Comparison of ENCODE assay signal across 12 mouse cellular contexts in the genomic region with DNA sequence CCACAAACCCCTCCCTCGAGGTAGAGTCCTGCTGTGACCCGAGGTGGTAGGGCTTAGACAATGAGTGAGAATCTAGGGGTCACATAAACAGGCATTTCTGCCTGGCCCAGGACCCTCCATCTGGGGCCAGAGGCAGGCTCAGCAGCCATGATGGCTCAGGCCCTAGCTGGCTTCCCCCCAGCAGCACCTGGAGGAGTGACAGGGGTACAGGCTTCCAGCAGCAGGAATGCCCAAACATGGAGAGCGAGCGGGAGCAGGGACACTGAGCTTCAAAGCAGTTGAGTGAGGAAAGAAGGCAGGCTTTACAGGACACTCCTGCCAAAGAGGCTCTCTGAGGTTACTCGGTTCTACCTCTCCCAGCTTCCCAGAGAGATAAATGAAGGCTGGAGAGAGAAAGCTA. TPM values are rescaled to one million over a fixed set of nuclear protein-coding genes. Genes with fewer than 3 reads are reported as not detected.
DNase-seq lines count a peak whose midpoint lies in the region; ATAC-seq lines count a peak whose summit lies in the region.
"Had no signal": no experiment of that assay in that cellular context is flagged by ENCODE, and none has a peak within 500 bp of the region (broad histone marks: within the 10 kb centered on the region; RNA-seq: fewer than 3 reads in every experiment).

No protein-coding gene starts in this region.

- peaks cover 7% of the 10 kb centered on the region for H3K4me1 ChIP-seq in embryonic facial prominence, embryonic 14.5 days (ENCODE audit: control insufficient read depth, insufficient read depth, low read length)
- H3K4me1 ChIP-seq in heart, embryonic 15.5 days (replicated peaks), result peaks cover 35% of the 10 kb centered on the region
- H3K4me1 ChIP-seq in stomach, embryonic 14.5 days (ENCODE audit: control insufficient read depth, insufficient read depth, low read length), result 0 out of 2 replicates have a peak, but pooled peaks cover 10% of the 10 kb centered on the region
- H3K4me1 ChIP-seq: forebrain, embryonic 15.5 days had no signal

- no peaks in the 10 kb centered on the region for H3K9me3 ChIP-seq in embryonic facial prominence, embryonic 14.5 days (ENCODE audit: control insufficient read depth, low read length)
- no peaks in the 10 kb centered on the region for H3K9me3 ChIP-seq in heart, embryonic 15.5 days (replicated peaks)
- no peaks in the 10 kb centered on the region for H3K9me3 ChIP-seq in stomach, embryonic 14.5 days (ENCODE audit: control insufficient read depth, low read depth, low read length)
- H3K9me3 ChIP-seq: forebrain, embryonic 15.5 days; hindbrain, embryonic 10.5 days had no signal

- 47% methylated on average over 5 of the region's 5 CpGs for WGBS in embryonic facial prominence, embryonic 14.5 days
- 31% methylated on average over 5 of the region's 5 CpGs for WGBS in heart, embryonic 15.5 days
- 26% methylated on average over 5 of the region's 5 CpGs for WGBS in stomach, embryonic 14.5 days

- peaks cover 39% of the 10 kb centered on the region for H3K36me3 ChIP-seq in embryonic facial prominence, embryonic 14.5 days (ENCODE audit: control insufficient read depth, insufficient read depth, low read length)
- H3K36me3 ChIP-seq in heart, embryonic 15.5 days, result peaks cover 37% of the 10 kb centered on the region
- H3K36me3 ChIP-seq in stomach, embryonic 14.5 days (ENCODE audit: control insufficient read depth, insufficient read depth, low read length), result peaks cover 29% of the 10 kb centered on the region

- H3K4me3 ChIP-seq in embryonic facial prominence, embryonic 14.5 days (ENCODE audit: low read depth, low read length), result no peak overlapping the region
- no peak overlapping the region for H3K4me3 ChIP-seq in heart, embryonic 15.5 days
- no peak overlapping the region for H3K4me3 ChIP-seq in stomach, embryonic 14.5 days (ENCODE audit: low read depth, low read length)
- H3K4me3 ChIP-seq: forebrain, embryonic 15.5 days; hindbrain, embryonic 10.5 days had no signal

- H3K9ac ChIP-seq in embryonic facial prominence, embryonic 14.5 days (ENCODE audit: low read depth, low read length), result no peak overlapping the region
- H3K9ac ChIP-seq in heart, embryonic 15.5 days, result 0 out of 2 replicates have a peak overlapping the region, but pooled peaks have one; percentile 16
- no peak overlapping the region for H3K9ac ChIP-seq in stomach, embryonic 14.5 days (replicated peaks; ENCODE audit: low read depth, low read length)
- H3K9ac ChIP-seq: forebrain, embryonic 15.5 days had no signal

- no peak for ATAC-seq in embryonic facial prominence, embryonic 14.5 days (ENCODE audit: low read depth)
- ATAC-seq in heart, embryonic 15.5 days (replicated peaks; ENCODE audit: insufficient number of reproducible peaks, insufficient read depth, low FRiP score, low read depth), result no peak
- no peak for ATAC-seq in stomach, embryonic 14.5 days (ENCODE audit: insufficient number of reproducible peaks, insufficient read depth, low FRiP score, low read depth)
- no peak for ATAC-seq in erythroblast, adult 5-6 weeks (replicated peaks; ENCODE audit: low FRiP score, poor library complexity, severe bottlenecking)
- no peak for ATAC-seq in activated CD4-positive, CD25-positive, alpha-beta regulatory T cell, adult 4 months
- ATAC-seq: forebrain, embryonic 15.5 days had no signal

- no peaks in the 10 kb centered on the region for H3K27me3 ChIP-seq in embryonic facial prominence, embryonic 14.5 days (replicated peaks; ENCODE audit: control insufficient read depth, insufficient read depth, low read length)
- H3K27me3 ChIP-seq in heart, embryonic 15.5 days, result no peaks in the 10 kb centered on the region
- no peaks in the 10 kb centered on the region for H3K27me3 ChIP-seq in stomach, embryonic 14.5 days (ENCODE audit: control insufficient read depth, insufficient read depth, low read length)
- H3K27me3 ChIP-seq: forebrain, embryonic 15.5 days had no signal

- peak; percentile 49 for DNase-seq in adrenal gland, postnatal 14 days
- DNase-seq in adrenal gland, adult 18-20 months (ENCODE audit: low spot score in 2 of 2), result no peak
- DNase-seq in embryonic facial prominence, embryonic 14.5 days (ENCODE audit: low spot score), result no peak
- DNase-seq in cerebellum, adult 9-10 months, result no peak
- DNase-seq: kidney, adult 11 months; lung, postnatal 14 days had no signal

- no peak overlapping the region for H3K4me2 ChIP-seq in embryonic facial prominence, embryonic 14.5 days (ENCODE audit: low read depth, low read length)
- H3K4me2 ChIP-seq in heart, embryonic 15.5 days, result no peak overlapping the region
- no peak overlapping the region for H3K4me2 ChIP-seq in stomach, embryonic 14.5 days (replicated peaks; ENCODE audit: low read depth, low read length)
- H3K4me2 ChIP-seq: forebrain, embryonic 15.5 days had no signal

- H3K27ac ChIP-seq in embryonic facial prominence, embryonic 14.5 days (replicated peaks; ENCODE audit: low read depth, low read length), result peak overlapping the region; percentile 28; the same call in 1 of the 2 replicates
- H3K27ac ChIP-seq in heart, embryonic 15.5 days, result peak overlapping the region; percentile 74
- H3K27ac ChIP-seq in stomach, embryonic 14.5 days (ENCODE audit: low read length), result peak overlapping the region; percentile 21; the same call in 1 of the 2 replicates
- H3K27ac ChIP-seq: forebrain, embryonic 15.5 days; hindbrain, embryonic 10.5 days had no signal

RNA-seq across cellular contexts. Expression of a gene that starts 1.9 kb away (rescaled TPM):
- total RNA-seq in adrenal gland, postnatal 14 days (2021), result 0.33 and 0.68 TPM in 2 replicates
- total RNA-seq in adrenal gland, adult 18-20 months (2021), result 10 to 100 TPM in 1 of 2 experiments, not detected in 1; 10.0 TPM
- polyA plus RNA-seq in embryonic facial prominence, embryonic 14.5 days (2014; fragmentation: Nextera tagmentation; extraction: Ambion mirVana), result 235 and 334 TPM in 2 replicates
- polyA plus RNA-seq in heart, embryonic 15.5 days (2015; fragmentation: Nextera tagmentation; extraction: Ambion mirVana), result 0.72 and 1.8 TPM in 2 replicates
- polyA plus RNA-seq in stomach, embryonic 14.5 days (2014; fragmentation: Nextera tagmentation; extraction: Ambion mirVana), result 0.07 TPM in 1 of 2 replicates, not detected in the other
- total RNA-seq in erythroblast, adult 5-6 weeks (2015; ENCODE audit: low replicate concordance), result not detected in 2 replicates
- total RNA-seq in erythroblast, adult 5-6 weeks (2017; ENCODE audit: low replicate concordance), result not detected in 2 replicates
- under 1 TPM in 1 of 2 experiments, not detected in 1; 0.18 TPM for polyA plus RNA-seq in activated CD4-positive, CD25-positive, alpha-beta regulatory T cell, adult 4 months (2017; shearing (Covaris generic))

RNA-seq across cellular contexts. Expression of a gene that starts 10.4 kb away (rescaled TPM):
- total RNA-seq in adrenal gland, postnatal 14 days (2021), result 52.3 and 56.4 TPM in 2 replicates
- total RNA-seq in adrenal gland, adult 18-20 months (2021), result 10 to 100 TPM; 56.2 to 60.8 TPM
- polyA plus RNA-seq in embryonic facial prominence, embryonic 14.5 days (2014; fragmentation: Nextera tagmentation; extraction: Ambion mirVana), result 44.3 and 46.3 TPM in 2 replicates
- polyA plus RNA-seq in heart, embryonic 15.5 days (2015; fragmentation: Nextera tagmentation; extraction: Ambion mirVana), result 37.1 and 45.2 TPM in 2 replicates
- polyA plus RNA-seq in stomach, embryonic 14.5 days (2014; fragmentation: Nextera tagmentation; extraction: Ambion mirVana), result 39.4 and 42.2 TPM in 2 replicates
- 4.0 and 7.7 TPM in 2 replicates for total RNA-seq in erythroblast, adult 5-6 weeks (2015; ENCODE audit: low replicate concordance)
- total RNA-seq in erythroblast, adult 5-6 weeks (2017; ENCODE audit: low replicate concordance), result 6.6 and 19.6 TPM in 2 replicates
- polyA plus RNA-seq in activated CD4-positive, CD25-positive, alpha-beta regulatory T cell, adult 4 months (2017; shearing (Covaris generic)), result 10 to 100 TPM; 14.5 to 15.9 TPM

RNA-seq across cellular contexts. Expression of a gene that starts 22.3 kb away (rescaled TPM):
- total RNA-seq in adrenal gland, postnatal 14 days (2021), result 221 and 223 TPM in 2 replicates
- total RNA-seq in adrenal gland, adult 18-20 months (2021), result 100 to 1,000 TPM; 221 to 235 TPM
- polyA plus RNA-seq in embryonic facial prominence, embryonic 14.5 days (2014; fragmentation: Nextera tagmentation; extraction: Ambion mirVana), result 127 and 130 TPM in 2 replicates
- 170 and 182 TPM in 2 replicates for polyA plus RNA-seq in heart, embryonic 15.5 days (2015; fragmentation: Nextera tagmentation; extraction: Ambion mirVana)
- 134 and 144 TPM in 2 replicates for polyA plus RNA-seq in stomach, embryonic 14.5 days (2014; fragmentation: Nextera tagmentation; extraction: Ambion mirVana)
- total RNA-seq in erythroblast, adult 5-6 weeks (2015; ENCODE audit: low replicate concordance), result 11.3 and 12.5 TPM in 2 replicates
- 7.3 and 8.2 TPM in 2 replicates for total RNA-seq in erythroblast, adult 5-6 weeks (2017; ENCODE audit: low replicate concordance)
- 10 to 100 TPM; 71.2 to 78.9 TPM for polyA plus RNA-seq in activated CD4-positive, CD25-positive, alpha-beta regulatory T cell, adult 4 months (2017; shearing (Covaris generic))

RNA-seq across cellular contexts. Expression of a gene that starts 36.3 kb away (rescaled TPM):
- 35.7 and 45.2 TPM in 2 replicates for total RNA-seq in adrenal gland, postnatal 14 days (2021)
- 10 to 100 TPM; 42.2 to 43.2 TPM for total RNA-seq in adrenal gland, adult 18-20 months (2021)
- polyA plus RNA-seq in embryonic facial prominence, embryonic 14.5 days (2014; fragmentation: Nextera tagmentation; extraction: Ambion mirVana), result 26.4 and 28.9 TPM in 2 replicates
- polyA plus RNA-seq in heart, embryonic 15.5 days (2015; fragmentation: Nextera tagmentation; extraction: Ambion mirVana), result 16.3 and 22.8 TPM in 2 replicates
- 28.4 and 29.7 TPM in 2 replicates for polyA plus RNA-seq in stomach, embryonic 14.5 days (2014; fragmentation: Nextera tagmentation; extraction: Ambion mirVana)
- total RNA-seq in erythroblast, adult 5-6 weeks (2015; ENCODE audit: low replicate concordance), result 2.3 and 2.9 TPM in 2 replicates
- 2.0 and 4.3 TPM in 2 replicates for total RNA-seq in erythroblast, adult 5-6 weeks (2017; ENCODE audit: low replicate concordance)
- 10 to 100 TPM; 35.4 to 48.2 TPM for polyA plus RNA-seq in activated CD4-positive, CD25-positive, alpha-beta regulatory T cell, adult 4 months (2017; shearing (Covaris generic))

RNA-seq across cellular contexts. Expression of a gene that starts 38.4 kb away (rescaled TPM):
- 90.3 and 96.7 TPM in 2 replicates for total RNA-seq in adrenal gland, postnatal 14 days (2021)
- total RNA-seq in adrenal gland, adult 18-20 months (2021), result 100 to 1,000 TPM in 1 of 2 experiments, 10 to 100 TPM in 1; 99.5 to 111 TPM
- polyA plus RNA-seq in embryonic facial prominence, embryonic 14.5 days (2014; fragmentation: Nextera tagmentation; extraction: Ambion mirVana), result 49.8 and 54.8 TPM in 2 replicates
- 31.0 and 42.0 TPM in 2 replicates for polyA plus RNA-seq in heart, embryonic 15.5 days (2015; fragmentation: Nextera tagmentation; extraction: Ambion mirVana)
- 45.6 and 52.1 TPM in 2 replicates for polyA plus RNA-seq in stomach, embryonic 14.5 days (2014; fragmentation: Nextera tagmentation; extraction: Ambion mirVana)
- total RNA-seq in erythroblast, adult 5-6 weeks (2015; ENCODE audit: low replicate concordance), result 35.2 and 47.2 TPM in 2 replicates
- total RNA-seq in erythroblast, adult 5-6 weeks (2017; ENCODE audit: low replicate concordance), result 28.8 and 35.0 TPM in 2 replicates
- 10 to 100 TPM; 14.7 to 18.8 TPM for polyA plus RNA-seq in activated CD4-positive, CD25-positive, alpha-beta regulatory T cell, adult 4 months (2017; shearing (Covaris generic))

Comparison
In these comparisons a context has a peak if more than half of its experiments do, and no peak if none do; other contexts are left out.
1. H3K27ac ChIP-seq: peak in every context shown above with its lines; median percentile 74 in heart, embryonic 15.5 days; 28 in embryonic facial prominence, embryonic 14.5 days; 21 in stomach, embryonic 14.5 days.
2. RNA of a gene that starts 1.9 kb away (polyA plus RNA-seq): 235 to 334 TPM in embryonic facial prominence, embryonic 14.5 days; 0.72 to 1.8 TPM in heart, embryonic 15.5 days, 0.18 TPM in activated CD4-positive, CD25-positive, alpha-beta regulatory T cell, adult 4 months and 0.07 TPM in stomach, embryonic 14.5 days; every median in the first group is over 10 times any median in the second.